Mouse (Mus musculus) midbrain, embryonic 15.5 days (tissue): Measurements from ENCODE around the gene Gpkow. TPM values are rescaled to one million over a fixed set of nuclear protein-coding genes. Genes with fewer than 3 reads are reported as not detected.
"Not testable (repeated sequence)": the region's sequence is repeated elsewhere in the genome, so short reads cannot be mapped to it uniquely, and the experiment has no call there.

Source experiments
- ATAC-seq: fragments of 200-750 bp; cut with Nextera tagmentation; replicated peaks from 2 replicates; pipeline ENCODE4 v1.8.0; 2017; ENCODE audit warnings: moderate TSS enrichment
- H3K27ac ChIP-seq: fragments of 300-500 bp; sonication (generic); 2 replicates; pipeline ENCODE4 v1.5.1; 2015; ENCODE audit warnings: mild to moderate bottlenecking, inconsistent platforms
- H3K27me3 ChIP-seq: fragments of 300-500 bp; sonication (generic); replicated peaks from 2 replicates; pipeline ENCODE4 v1.6.1; 2015; ENCODE audit warnings: inconsistent platforms
- H3K36me3 ChIP-seq: fragments of 300-500 bp; sonication (generic); replicated peaks from 2 replicates; pipeline ENCODE4 v1.6.1; 2015; ENCODE audit warnings: inconsistent platforms
- H3K4me1 ChIP-seq: fragments of 300-500 bp; sonication (generic); 2 replicates; pipeline ENCODE4 v1.6.1; 2015; ENCODE audit warnings: inconsistent platforms
- H3K4me2 ChIP-seq: fragments of 300-500 bp; sonication (generic); 2 replicates; pipeline ENCODE4 v1.6.1; 2015; ENCODE audit warnings: inconsistent platforms, mild to moderate bottlenecking, moderate library complexity
- H3K4me3 ChIP-seq: fragments of 300-500 bp; sonication (generic); 2 replicates; pipeline ENCODE4 v1.5.1; 2015; ENCODE audit warnings: mild to moderate bottlenecking, inconsistent platforms
- H3K9ac ChIP-seq: fragments of 300-500 bp; sonication (generic); 2 replicates; pipeline ENCODE4 v1.6.1; 2015; ENCODE audit warnings: mild to moderate bottlenecking, inconsistent platforms
- H3K9me3 ChIP-seq: fragments of 300-500 bp; sonication (generic); 2 replicates; pipeline ENCODE4 v1.6.1; 2016; ENCODE audit warnings: inconsistent platforms
- WGBS: fragments of 180-500 bp; shearing (Covaris S2); methylation state at CpG from one replicate; pipeline ENCODE4 v1.1.7; 2015; ENCODE audit warnings: mixed read lengths; 5-methylcytosine and 5-hydroxymethylcytosine counted together
- polyA plus RNA-seq: library from polyadenylated mRNA; unstranded; fragments of >200 nt; fragmentation: Nextera tagmentation; extraction: Ambion mirVana; gene quantifications from 2 replicates; pipeline ENCODE4 v1.2.1, GENCODE M21; 2015

Gpkow gene
- polyA plus RNA-seq, 1 experiment from 2014 or later = 45.8 TPM

GRCm38 (mm10) chrX:7696520-7696919 is 411 bp upstream of the Gpkow start:
- no peak overlapping the region for H3K9ac ChIP-seq
- H3K36me3 ChIP-seq = no peaks in the 10 kb centered on the region
- 49% methylated on average over 6 of the region's 6 CpGs for WGBS
- peak; percentile 79; the same call in 1 of the 2 replicates for ATAC-seq
- no peak overlapping the region for H3K27ac ChIP-seq
- peak overlapping the region; percentile 15; the same call in 1 of the 2 replicates for H3K4me3 ChIP-seq
- H3K9me3 ChIP-seq = no peaks in the 10 kb centered on the region
- peak overlapping the region; percentile 44 for H3K4me2 ChIP-seq
- H3K27me3 ChIP-seq = no peaks in the 10 kb centered on the region
- H3K4me1 ChIP-seq = peaks cover 3% of the 10 kb centered on the region; the same call in 1 of the 2 replicates

- Histone ChIP-seq H3K9ac (peak overlapping the region; percentile 31; the same call in 1 of the 2 replicates), H3K4me2 (peak overlapping the region; percentile 49), H3K4me3 (peak overlapping the region; percentile 33), H3K27ac (peak overlapping the region; percentile 55; the same call in 1 of the 2 replicates)
- WGBS = 43% methylated on average over 6 of the region's 12 CpGs
- ATAC-seq, H3K4me1 ChIP-seq, H3K9me3 ChIP-seq, H3K27me3 ChIP-seq, H3K36me3 ChIP-seq: not testable (repeated sequence)
Measured at GRCm38 (mm10) chrX:7713764-7714134, 16.8 kb downstream of the Gpkow start.

- not testable (repeated sequence) for H3K36me3 ChIP-seq, H3K9me3 ChIP-seq, H3K4me1 ChIP-seq, H3K27me3 ChIP-seq
- ATAC-seq = peak; percentile 98
- WGBS = 19% methylated on average over 44 of the region's 60 CpGs
- H3K9ac ChIP-seq = peak within 1 kb of the TSS; percentile 31; the same call in 1 of the 2 replicates
- peak within 1 kb of the TSS; percentile 55; the same call in 1 of the 2 replicates for H3K27ac ChIP-seq
- peak within 1 kb of the TSS; percentile 33 for H3K4me3 ChIP-seq
- H3K4me2 ChIP-seq = peak within 1 kb of the TSS; percentile 49
Measured at GRCm38 (mm10) chrX:7714135-7714899, 17.4 kb downstream of the Gpkow start, which contains the start of gene Wdr45. TSS of gene Wdr45 (plus strand) at chrX:7714333.

GRCm38 (mm10) chrX:7716058-7716457 is 19.1 kb downstream of the Gpkow start:
- not testable (repeated sequence) for H3K9ac ChIP-seq, H3K4me3 ChIP-seq, H3K36me3 ChIP-seq, ATAC-seq, H3K27me3 ChIP-seq, H3K27ac ChIP-seq, H3K9me3 ChIP-seq, H3K4me1 ChIP-seq, H3K4me2 ChIP-seq
- WGBS = 30% methylated on average over 1 of the region's 1 CpGs

GRCm38 (mm10) chrX:7721514-7722281 is 24.8 kb downstream of the Gpkow start, which contains the start of gene Gm45208:
TSS of gene Gm45208 (plus strand) at chrX:7722245.
- Histone ChIP-seq H3K36me3 (no peaks in the 10 kb centered on the region), H3K27ac (peak within 1 kb of the TSS; percentile 94), H3K4me1 (peaks cover 9% of the 10 kb centered on the region), H3K27me3 (no peaks in the 10 kb centered on the region), H3K4me3 (peak within 1 kb of the TSS; percentile 55), H3K4me2 (peak within 1 kb of the TSS; percentile 63), H3K9ac (peak within 1 kb of the TSS; percentile 55), H3K9me3 (no peaks in the 10 kb centered on the region)
- ATAC-seq = peak; percentile 95
- WGBS = 23% methylated on average over 22 of the region's 22 CpGs

DNA sequence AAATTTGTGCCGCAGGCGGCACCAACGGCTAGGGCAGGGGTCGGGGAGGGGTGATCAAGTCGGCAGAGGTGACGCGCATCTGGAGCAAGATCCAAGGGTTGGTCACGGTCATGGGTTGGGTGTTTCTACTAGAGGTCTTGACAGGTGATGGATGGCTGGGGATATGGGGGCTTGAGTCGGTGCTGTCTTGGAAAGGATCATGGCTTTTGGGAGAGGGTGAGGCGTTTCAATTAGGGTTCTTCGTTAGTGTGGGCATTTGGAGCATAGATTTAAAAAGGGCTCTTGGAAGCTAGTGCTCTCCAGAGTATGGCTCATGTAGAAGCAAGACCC is 25.3 kb downstream of the Gpkow start:
- ATAC-seq = no peak; the same call in 1 of the 2 replicates
- Histone ChIP-seq H3K4me3 (peak overlapping the region; percentile 55), H3K9ac (peak overlapping the region; percentile 55), H3K9me3 (no peaks in the 10 kb centered on the region), H3K4me2 (peak overlapping the region; percentile 63), H3K27me3 (no peaks in the 10 kb centered on the region), H3K36me3 (no peaks in the 10 kb centered on the region), H3K4me1 (peaks cover 9% of the 10 kb centered on the region), H3K27ac (peak overlapping the region; percentile 94; the same call in 1 of the 2 replicates)
- WGBS = 22% methylated on average over 11 of the region's 11 CpGs

GRCm38 (mm10) chrX:7722691-7723090 is 25.8 kb downstream of the Gpkow start:
- H3K27me3 ChIP-seq = no peaks in the 10 kb centered on the region
- no peak for ATAC-seq
- 32% methylated on average over 4 of the region's 4 CpGs for WGBS
- peaks cover 9% of the 10 kb centered on the region for H3K4me1 ChIP-seq
- no peaks in the 10 kb centered on the region for H3K9me3 ChIP-seq
- H3K4me3 ChIP-seq = peak overlapping the region; percentile 55
- H3K4me2 ChIP-seq = peak overlapping the region; percentile 63
- H3K36me3 ChIP-seq = no peaks in the 10 kb centered on the region
- H3K27ac ChIP-seq = no peak overlapping the region
- H3K9ac ChIP-seq = peak overlapping the region; percentile 55

GRCm38 (mm10) chrX:7724135-7724534 is 27.2 kb downstream of the Gpkow start:
- Histone ChIP-seq H3K9me3 (no peaks in the 10 kb centered on the region), H3K4me2 (no peak overlapping the region), H3K27me3 (no peaks in the 10 kb centered on the region), H3K4me3 (no peak overlapping the region), H3K27ac (no peak overlapping the region), H3K4me1 (peaks cover 12% of the 10 kb centered on the region), H3K36me3 (no peaks in the 10 kb centered on the region), H3K9ac (no peak overlapping the region)
- ATAC-seq = no peak
- WGBS = 80% methylated on average over 7 of the region's 7 CpGs

- 82% methylated on average over 12 of the region's 12 CpGs for WGBS
- no peak overlapping the region for H3K27ac ChIP-seq
- ATAC-seq = no peak
- no peak overlapping the region for H3K4me3 ChIP-seq
- no peaks in the 10 kb centered on the region for H3K27me3 ChIP-seq
- peaks cover 20% of the 10 kb centered on the region for H3K4me1 ChIP-seq
- no peak overlapping the region for H3K9ac ChIP-seq
- H3K9me3 ChIP-seq = no peaks in the 10 kb centered on the region
- no peaks in the 10 kb centered on the region for H3K36me3 ChIP-seq
- H3K4me2 ChIP-seq = no peak overlapping the region
Measured at GRCm38 (mm10) chrX:7725841-7726240, 28.9 kb downstream of the Gpkow start.

- H3K4me2 ChIP-seq = no peak overlapping the region
- no peaks in the 10 kb centered on the region for H3K27me3 ChIP-seq
- H3K4me1 ChIP-seq = peaks cover 17% of the 10 kb centered on the region
- no peak overlapping the region for H3K4me3 ChIP-seq
- no peak for ATAC-seq
- H3K9ac ChIP-seq = no peak overlapping the region
- no peaks in the 10 kb centered on the region for H3K36me3 ChIP-seq
- 92% methylated on average over 13 of the region's 13 CpGs for WGBS
- no peaks in the 10 kb centered on the region for H3K9me3 ChIP-seq
- no peak overlapping the region for H3K27ac ChIP-seq
Measured at GRCm38 (mm10) chrX:7727176-7727575, 30.2 kb downstream of the Gpkow start.

DNA sequence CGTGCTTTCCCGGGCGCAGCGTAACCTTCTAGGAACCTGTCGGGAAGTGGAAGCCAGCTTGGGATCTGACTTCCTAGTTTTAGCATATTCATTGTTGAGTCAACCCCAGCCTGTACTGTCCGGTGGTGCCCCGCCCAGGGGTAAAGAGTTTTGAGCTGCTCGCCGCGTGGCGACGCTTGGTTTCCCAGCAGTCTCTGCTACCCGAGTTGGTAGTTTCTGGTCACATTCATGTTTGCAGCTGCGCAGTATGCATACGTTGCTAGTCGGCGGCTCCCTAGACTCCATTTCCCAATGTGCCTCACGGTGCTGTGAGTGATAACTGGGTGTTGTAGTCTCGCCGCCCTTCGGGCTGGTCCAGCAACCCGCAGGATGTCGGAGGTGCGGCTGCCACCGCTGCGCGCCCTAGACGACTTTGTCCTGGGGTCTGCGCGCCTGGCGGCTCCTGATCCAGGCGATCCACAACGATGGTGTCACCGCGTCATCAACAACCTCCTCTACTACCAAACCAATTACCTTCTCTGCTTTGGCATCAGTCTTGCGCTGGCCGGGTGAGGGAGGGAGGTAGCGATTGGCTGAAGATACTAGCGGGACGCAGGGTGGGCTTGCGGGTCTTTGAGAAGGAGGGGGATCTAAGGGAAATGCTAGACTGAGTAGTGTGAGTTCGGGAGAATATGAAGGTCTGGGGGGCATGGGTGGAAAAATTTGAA is 31.4 kb downstream of the Gpkow start, which contains the start of gene Praf2:
Gene Praf2 (plus strand): TSS at position 225 of the 707 bp plus-strand sequence.
- Histone ChIP-seq H3K4me3 (peak within 1 kb of the TSS; percentile 51), H3K4me2 (peak within 1 kb of the TSS; percentile 55), H3K27ac (peak within 1 kb of the TSS; percentile 83), H3K9ac (peak within 1 kb of the TSS; percentile 53), H3K36me3 (no peaks in the 10 kb centered on the region), H3K4me1 (peaks cover 11% of the 10 kb centered on the region), H3K27me3 (no peaks in the 10 kb centered on the region), H3K9me3 (no peaks in the 10 kb centered on the region)
- peak; percentile 95 for ATAC-seq
- 19% methylated on average over 42 of the region's 42 CpGs for WGBS

DNA sequence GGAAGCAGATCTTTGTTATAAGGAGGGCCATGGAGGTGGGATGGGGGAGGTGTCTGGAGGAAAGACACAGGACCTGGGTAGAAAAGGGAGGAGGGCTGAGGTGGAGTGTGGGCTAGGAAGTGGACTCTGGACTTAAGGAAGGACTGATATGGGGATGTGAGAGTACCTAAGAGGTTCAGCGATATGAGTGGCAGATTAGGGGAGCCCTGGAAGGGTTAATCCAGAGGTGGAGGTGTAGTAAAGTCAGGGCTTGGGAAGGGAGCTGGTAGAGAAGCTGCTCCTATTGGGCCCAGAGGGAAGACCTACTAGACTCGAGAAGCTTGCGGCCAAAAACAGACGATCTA is 32.0 kb downstream of the Gpkow start:
- peaks cover 11% of the 10 kb centered on the region for H3K4me1 ChIP-seq
- peak overlapping the region; percentile 51 for H3K4me3 ChIP-seq
- no peaks in the 10 kb centered on the region for H3K27me3 ChIP-seq
- H3K27ac ChIP-seq = peak overlapping the region; percentile 83
- WGBS = 32% methylated on average over 4 of the region's 4 CpGs
- peak overlapping the region; percentile 55 for H3K4me2 ChIP-seq
- H3K9me3 ChIP-seq = no peaks in the 10 kb centered on the region
- ATAC-seq = no peak; the same call in 1 of the 2 replicates
- H3K9ac ChIP-seq = peak overlapping the region; percentile 53
- H3K36me3 ChIP-seq = no peaks in the 10 kb centered on the region
